Mouse (Mus musculus): Measurements from ENCODE around the gene Tmem135. TPM values are rescaled to one million over a fixed set of nuclear protein-coding genes. Genes with fewer than 3 reads are reported as not detected.

Tmem135 gene
- total and polyA plus RNA-seq, 3 experiments = 7.4 to 33.9 TPM; not detected in 1

DNA sequence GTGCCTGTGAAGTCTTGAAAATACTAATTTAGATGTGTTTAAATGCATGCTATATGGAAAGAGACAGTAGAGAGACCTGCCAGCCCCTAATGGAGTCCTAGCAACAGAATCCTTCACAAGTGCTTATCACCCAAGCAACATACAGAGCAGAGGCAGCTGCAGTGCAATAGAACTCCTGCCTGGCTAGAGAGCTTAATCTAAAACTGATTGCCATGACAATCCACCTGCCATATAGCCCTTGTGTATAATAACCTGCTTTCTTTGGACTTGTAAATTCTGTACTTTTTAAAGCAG lies 64.9 kb downstream of the Tmem135 start:
- H3K36me3 ChIP-seq (ENCODE audit: control insufficient read depth in 1 of 2, insufficient read depth in 2 of 2, low read length in 2 of 2) = peaks cover 0 to 27% of the 10 kb centered on the region in 2 experiments; a peak in 2 of 4 replicates
- no peaks in the 10 kb centered on the region for H3K9me3 ChIP-seq (replicated peaks; ENCODE audit: insufficient read depth, low read length)
- H3K9ac ChIP-seq (ENCODE audit: control insufficient read depth, low read depth, low read length, poor library complexity, severe bottlenecking) = peak overlapping the region; percentile 65
- no peak for TF ChIP-seq NRF1 (IDR thresholded peaks at IDR 0.05; ENCODE audit: insufficient read depth, low read depth, low read length, poor library complexity, severe bottlenecking)
- TF ChIP-seq MXI1 (IDR thresholded peaks at IDR 0.05; ENCODE audit: low read depth, low read length) = no peak
- peak; percentile 39; the same call in 1 of the 2 replicates for TF ChIP-seq GATA1 (IDR thresholded peaks at IDR 0.05; ENCODE audit: low read depth, low read length)
- TF ChIP-seq JUND (IDR thresholded peaks at IDR 0.05; ENCODE audit: low read depth, low read length) = no peak
- TF ChIP-seq SMC3 (IDR thresholded peaks at IDR 0.05; ENCODE audit: low read depth, low read length) = no peak
- TF ChIP-seq GABPA (IDR thresholded peaks at IDR 0.05; ENCODE audit: low read depth, low read length) = no peak
- TF ChIP-seq MAX (IDR thresholded peaks at IDR 0.05; ENCODE audit: low read length) = no peak
- no peak for TF ChIP-seq NELFE (IDR thresholded peaks at IDR 0.05; ENCODE audit: low read depth, low read length)
- peak; percentile 26; the same call in 1 of the 2 replicates for TF ChIP-seq SIN3A (IDR thresholded peaks at IDR 0.05; ENCODE audit: low read length)
- no peak for TF ChIP-seq CHD2 (IDR thresholded peaks at IDR 0.05; ENCODE audit: low read length)
- no peak for TF ChIP-seq KAT2A (conservative IDR thresholded peaks at IDR 0.05; ENCODE audit: low read depth, low read length)
- TF ChIP-seq USF2 (IDR thresholded peaks at IDR 0.05; ENCODE audit: borderline replicate concordance in 1 of 2, insufficient read depth in 1 of 2, low read depth in 1 of 2, low read length in 2 of 2) = no peak
- peak; percentile 8 to 30; a peak in 1 of 4 replicates for TF ChIP-seq EP300 (IDR thresholded peaks at IDR 0.05; ENCODE audit: low read depth in 1 of 2, low read length in 2 of 2)
- TF ChIP-seq E2F4 (IDR thresholded peaks at IDR 0.05; ENCODE audit: borderline replicate concordance, low read depth, low read length) = no peak
- no peak for TF ChIP-seq USF1 (IDR thresholded peaks at IDR 0.05; ENCODE audit: low read depth, low read length)
- no peak for TF ChIP-seq ELF1 (IDR thresholded peaks at IDR 0.05; ENCODE audit: low read depth, low read length)
- no peak for TF ChIP-seq UBTF (IDR thresholded peaks at IDR 0.05; ENCODE audit: borderline replicate concordance, insufficient read depth, low read depth, low read length)
- peak; percentile 49 for TF ChIP-seq TAL1 (IDR thresholded peaks at IDR 0.05; ENCODE audit: low read length)
- TF ChIP-seq MYB (IDR thresholded peaks at IDR 0.05; ENCODE audit: low read depth, low read length) = no peak
- no peak for TF ChIP-seq HCFC1 (IDR thresholded peaks at IDR 0.05; ENCODE audit: low read depth, low read length)
- no peak for TF ChIP-seq TCF12 (IDR thresholded peaks at IDR 0.05; ENCODE audit: low read depth, low read length)
- no peak for TF ChIP-seq MAFK (IDR thresholded peaks at IDR 0.05; ENCODE audit: borderline replicate concordance, low read depth, low read length)
- TF ChIP-seq MYC (IDR thresholded peaks at IDR 0.05; ENCODE audit: low read depth, low read length) = no peak
- TF ChIP-seq RAD21 (IDR thresholded peaks at IDR 0.05; ENCODE audit: low read depth, low read length) = no peak
- TF ChIP-seq CTCF (IDR thresholded peaks at IDR 0.05 in 2 of 3, conservative IDR thresholded peaks at IDR 0.05 in 1 of 3; ENCODE audit: control insufficient read depth in 1 of 3, insufficient read depth in 1 of 3, low read depth in 2 of 3, low read length in 3 of 3, poor library complexity in 1 of 3, severe bottlenecking in 1 of 3) = no peak
- no peak for TF ChIP-seq TBP (IDR thresholded peaks at IDR 0.05; ENCODE audit: low read depth, low read length)
- TF ChIP-seq ZMIZ1 (IDR thresholded peaks at IDR 0.05; ENCODE audit: low read depth, low read length) = no peak
- 0 out of 2 replicates have a peak, but pooled peaks have one; percentile 39 for TF ChIP-seq RCOR1 (IDR thresholded peaks at IDR 0.05; ENCODE audit: low read depth, low read length)
- TF ChIP-seq MEF2A (IDR thresholded peaks at IDR 0.05; ENCODE audit: extremely low read depth, insufficient replicate concordance, low read depth, low read length, poor library complexity, severe bottlenecking) = no peak
- TF ChIP-seq ZNF384 (IDR thresholded peaks at IDR 0.05; ENCODE audit: low read depth, low read length) = no peak
- no peak for TF ChIP-seq BHLHE40 (IDR thresholded peaks at IDR 0.05; ENCODE audit: borderline replicate concordance, low read depth, low read length)
- TF ChIP-seq POLR2AphosphoS5 (IDR thresholded peaks at IDR 0.05; ENCODE audit: borderline replicate concordance, low read depth, low read length) = no peak
- TF ChIP-seq ZKSCAN1 (IDR thresholded peaks at IDR 0.05; ENCODE audit: low read depth, low read length) = no peak
- TF ChIP-seq CHD1 (IDR thresholded peaks at IDR 0.05; ENCODE audit: low read depth, low read length) = no peak
- no peak for TF ChIP-seq ETS1 (IDR thresholded peaks at IDR 0.05; ENCODE audit: low read depth, low read length)
- no peak for TF ChIP-seq ZC3H11A (IDR thresholded peaks at IDR 0.05; ENCODE audit: low read depth, low read length)
- no peak for TF ChIP-seq POLR2A (IDR thresholded peaks at IDR 0.05; ENCODE audit: control insufficient read depth in 1 of 2, insufficient read depth in 1 of 2, low read depth in 1 of 2, low read length in 2 of 2, poor library complexity in 1 of 2)
- TF ChIP-seq POLR2AphosphoS2 (IDR thresholded peaks at IDR 0.05; ENCODE audit: low read length) = no peak
- TF ChIP-seq MAZ (IDR thresholded peaks at IDR 0.05; ENCODE audit: low read depth, low read length) = no peak
- DNase-seq (ENCODE audit: low read depth, low spot score) = no peak
- peaks cover 14% of the 10 kb centered on the region for H3K79me2 ChIP-seq (ENCODE audit: control insufficient read depth, insufficient read depth, low read length, poor library complexity)
- H3K4me1 ChIP-seq (ENCODE audit: control insufficient read depth in 1 of 2, insufficient read depth in 2 of 2, low read length in 2 of 2) = peaks cover 12 to 13% of the 10 kb centered on the region in 2 experiments
- H3K27ac ChIP-seq (ENCODE audit: control insufficient read depth, low read depth, low read length) = no peak overlapping the region
- peak overlapping the region; percentile 75 to 97 for H3K4me3 ChIP-seq (ENCODE audit: control insufficient read depth in 1 of 2, insufficient read depth in 1 of 2, low read depth in 2 of 2, low read length in 2 of 2)
- H3K27me3 ChIP-seq (ENCODE audit: control insufficient read depth in 1 of 2, insufficient read depth in 2 of 2, low read length in 2 of 2) = no peaks in the 10 kb centered on the region
